14 mouse cellular contexts compared by ENCODE assay signal in genomic region chr2:85281023-85281422, GRCm38 (mm10). TPM values are rescaled to one million over a fixed set of nuclear protein-coding genes. Genes with fewer than 3 reads are reported as not detected.
DNase-seq lines count a peak whose midpoint lies in the region; TF ChIP-seq lines count a peak whose summit lies in the region.
"Had no signal": no experiment of that assay in that cellular context is flagged by ENCODE, and none has a peak within 500 bp of the region (broad histone marks: within the 10 kb centered on the region; RNA-seq: fewer than 3 reads in every experiment).

No protein-coding gene starts in this region.

- no peak for TF ChIP-seq CTCF in lung, adult 2 months (IDR thresholded peaks at IDR 0.05; ENCODE audit: insufficient read depth, low read length)

- no peak overlapping the region for H3K4me3 ChIP-seq in lung, adult 2 months (replicated peaks; ENCODE audit: extremely low read depth, low read depth, low read length)
- H3K4me3 ChIP-seq: embryonic facial prominence, embryonic 15.5 days had no signal

- intact Hi-C loops in left cerebral cortex, postnatal 36 days (cut with DNase I) = loop anchor here (10.0 kb wide), 1 partner anchor 144 kb away; no protein-coding TSS in a partner anchor

- WGBS in lung, adult 2 months = 30% methylated on average over 4 of the region's 4 CpGs

- no peak for TF ChIP-seq POLR2A in lung, adult 2 months (IDR thresholded peaks at IDR 0.05; ENCODE audit: borderline replicate concordance, extremely low read depth, low read depth, low read length)

- DNase-seq in embryo, embryonic 10 days (ENCODE audit: low spot score) = peak; percentile 10
- no peak for DNase-seq in embryo, embryonic 10.5 days (ENCODE audit: low spot score)
- peak; percentile 8 to 19 for DNase-seq in lung, adult 18-20 months
- DNase-seq in lung, adult 2 months = no peak
- DNase-seq in heart, postnatal 4 days = peak; percentile 11
- peak; percentile 21 to 46 for DNase-seq in lung, postnatal 4 days
- DNase-seq in testis, postnatal 10 days (ENCODE audit: low spot score) = no peak
- no peak for DNase-seq in left cerebral cortex, postnatal 36 days (ENCODE audit: low spot score in 2 of 2)
- DNase-seq: cerebellum, adult 9-11 months; layer of hippocampus, postnatal 36 days had no signal

- no peaks in the 10 kb centered on the region for H3K4me1 ChIP-seq in lung, adult 2 months (ENCODE audit: control insufficient read depth, insufficient read depth, low read length)
- H3K4me1 ChIP-seq: embryonic facial prominence, embryonic 15.5 days had no signal

RNA-seq across cellular contexts. Expression of gene Olfr987, which starts 58.1 kb away (rescaled TPM):
- not detected in 2 replicates for polyA plus RNA-seq in lung, adult 2 months (2012; rRNA removed)
- not detected for total RNA-seq in heart, postnatal 4 days (2021)
- total RNA-seq in left cerebral cortex, postnatal 36 days (2021) = not detected
- total RNA-seq: layer of hippocampus, postnatal 36 days; MEL; midbrain, postnatal 0 days had no signal
- polyA plus RNA-seq: embryonic facial prominence, embryonic 15.5 days; liver, embryonic 14.5 days; midbrain, postnatal 0 days had no signal

Comparison
In these comparisons a context has a peak if more than half of its experiments do, and no peak if none do; other contexts are left out.
1. DNase-seq: peak in embryo, embryonic 10 days (single experiment), lung, adult 18-20 months (2 of 2), heart, postnatal 4 days (single experiment) and lung, postnatal 4 days (2 of 2); none in embryo, embryonic 10.5 days (single experiment), lung, adult 2 months (single experiment), testis, postnatal 10 days (single experiment) and left cerebral cortex, postnatal 36 days (0 of 2).